In the genomic region with DNA sequence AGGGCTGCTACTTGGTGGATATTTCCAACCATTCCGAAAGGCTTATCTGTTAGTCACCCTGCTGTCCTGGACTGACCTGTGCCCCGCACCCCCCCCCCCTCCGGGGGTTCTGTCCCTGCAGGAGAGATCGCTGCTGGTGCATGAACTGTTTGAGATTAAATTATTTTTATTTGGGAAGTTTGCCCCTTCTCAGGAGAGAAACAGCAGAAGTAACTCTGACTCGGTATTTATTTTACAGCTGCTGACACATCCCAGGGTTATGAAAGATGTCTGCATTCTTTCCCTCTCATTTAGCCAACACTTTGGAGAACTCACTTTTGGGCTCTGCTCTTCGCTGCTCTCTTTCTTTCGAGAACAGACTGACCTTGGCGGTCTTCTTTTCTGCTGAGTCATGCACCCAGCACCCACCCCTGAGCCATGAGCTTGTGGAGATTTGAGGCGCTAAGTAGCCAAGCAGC, we compare ENCODE assay signal across 12 mouse cellular contexts.
DNase-seq lines count a peak whose midpoint lies in the region; ATAC-seq and TF ChIP-seq lines count a peak whose summit lies in the region.
"Had no signal": no experiment of that assay in that cellular context is flagged by ENCODE, and none has a peak within 500 bp of the region (broad histone marks: within the 10 kb centered on the region; RNA-seq: fewer than 3 reads in every experiment).

No protein-coding gene starts in this region.

- peak overlapping the region; percentile 39 for H3K27ac ChIP-seq in testis, adult 2 months (ENCODE audit: control insufficient read depth, insufficient read depth, low read depth, low read length)
- no peak overlapping the region for H3K27ac ChIP-seq in layer of hippocampus, adult 2 months
- H3K27ac ChIP-seq in liver, postnatal 0 days (ENCODE audit: low read depth), result no peak overlapping the region
- H3K27ac ChIP-seq: lung, embryonic 15.5 days; neural tube, embryonic 13.5 days had no signal

- no peak for TF ChIP-seq CTCF in testis, adult 2 months (IDR thresholded peaks at IDR 0.05; ENCODE audit: control insufficient read depth, insufficient read depth, insufficient replicate concordance, low read depth, low read length)
- TF ChIP-seq CTCF in layer of hippocampus, adult 2 months (conservative IDR thresholded peaks at IDR 0.05), result no peak
- no peak for TF ChIP-seq CTCF in liver, postnatal 0 days (IDR thresholded peaks at IDR 0.05; ENCODE audit: low read depth)

- TF ChIP-seq EP300 in liver, postnatal 0 days (IDR thresholded peaks at IDR 0.05; ENCODE audit: low read depth), result no peak

- DNase-seq in testis, postnatal 10 days (ENCODE audit: low spot score), result no peak
- peak; percentile 92 for DNase-seq in fibroblast of lung, adult 2 months (ENCODE audit: low read depth)
- peak; percentile 64 for DNase-seq in heart, postnatal 25 days (ENCODE audit: low spot score)
- peak; percentile 19 for DNase-seq in urinary bladder, postnatal 25 days (ENCODE audit: low spot score)
- no peak for DNase-seq in layer of hippocampus, adult 2 months (ENCODE audit: low spot score in 2 of 2)
- no peak for DNase-seq in liver, postnatal 0 days
- DNase-seq: cerebellum, adult 9-10 months had no signal

- H3K9me3 ChIP-seq in liver, postnatal 0 days (ENCODE audit: low read length), result no peaks in the 10 kb centered on the region
- H3K9me3 ChIP-seq: lung, embryonic 15.5 days had no signal

- ATAC-seq in liver, postnatal 0 days, result no peak
- no peak for ATAC-seq in megakaryocyte-erythroid progenitor cell, adult 5-6 weeks (replicated peaks; ENCODE audit: low FRiP score, low TSS enrichment, poor library complexity, severe bottlenecking)
- ATAC-seq: forebrain, embryonic 14.5 days had no signal

- no peak overlapping the region for H3K9ac ChIP-seq in liver, postnatal 0 days (replicated peaks)
- H3K9ac ChIP-seq: lung, embryonic 15.5 days; neural tube, embryonic 13.5 days had no signal

- no peaks in the 10 kb centered on the region for H3K4me1 ChIP-seq in testis, adult 2 months (ENCODE audit: control insufficient read depth, insufficient read depth, low read length)
- H3K4me1 ChIP-seq in liver, postnatal 0 days (ENCODE audit: insufficient read depth), result no peaks in the 10 kb centered on the region
- H3K4me1 ChIP-seq: lung, embryonic 15.5 days; neural tube, embryonic 13.5 days had no signal

- no peak overlapping the region for H3K4me3 ChIP-seq in testis, adult 2 months (ENCODE audit: control insufficient read depth, low read depth, low read length)
- H3K4me3 ChIP-seq in layer of hippocampus, adult 2 months, result no peak overlapping the region
- no peak overlapping the region for H3K4me3 ChIP-seq in liver, postnatal 0 days (ENCODE audit: low read depth, low read length)
- H3K4me3 ChIP-seq: lung, embryonic 15.5 days; neural tube, embryonic 13.5 days had no signal

- WGBS in liver, postnatal 0 days (ENCODE audit: insufficient replicate concordance), result 71% methylated on average over 9 of the region's 9 CpGs

- H3K4me2 ChIP-seq in liver, postnatal 0 days (ENCODE audit: low read depth, low read length), result no peak overlapping the region
- H3K4me2 ChIP-seq: lung, embryonic 15.5 days; neural tube, embryonic 13.5 days had no signal

- TF ChIP-seq POLR2A in testis, adult 2 months (IDR thresholded peaks at IDR 0.05; ENCODE audit: control insufficient read depth, low read depth, low read length), result no peak

- no peaks in the 10 kb centered on the region for H3K27me3 ChIP-seq in testis, adult 2 months (ENCODE audit: control insufficient read depth, insufficient read depth, low read length)
- no peaks in the 10 kb centered on the region for H3K27me3 ChIP-seq in liver, postnatal 0 days (ENCODE audit: insufficient read depth, low read length)
- H3K27me3 ChIP-seq: lung, embryonic 15.5 days; neural tube, embryonic 13.5 days had no signal

- intact Hi-C loops in heart, postnatal 25 days (cut with DNase I), result loop anchor here (2.0 to 5.0 kb wide), 4 partner anchors 46 to 239 kb away; no protein-coding TSS in a partner anchor

- H3K36me3 ChIP-seq in testis, adult 2 months (ENCODE audit: control insufficient read depth, insufficient read depth, low read length), result no peaks in the 10 kb centered on the region
- H3K36me3 ChIP-seq in liver, postnatal 0 days (replicated peaks; ENCODE audit: insufficient read depth, low read length), result no peaks in the 10 kb centered on the region
- H3K36me3 ChIP-seq: lung, embryonic 15.5 days; neural tube, embryonic 13.5 days had no signal

Comparison
In these comparisons a context has a peak if more than half of its experiments do, and no peak if none do; other contexts are left out.
1. DNase-seq: peak in fibroblast of lung, adult 2 months (single experiment), heart, postnatal 25 days (single experiment) and urinary bladder, postnatal 25 days (single experiment); none in testis, postnatal 10 days (single experiment), layer of hippocampus, adult 2 months (0 of 2) and liver, postnatal 0 days (single experiment).